Mouse (Mus musculus) midbrain, embryonic 11.5 days (tissue): Measurements from ENCODE around the gene Pan3. TPM values are rescaled to one million over a fixed set of nuclear protein-coding genes. Genes with fewer than 3 reads are reported as not detected.

ENCODE experiments used
- ATAC-seq: fragments of 200-750 bp; cut with Nextera tagmentation; 2 replicates; pipeline ENCODE4 v1.8.0; 2017; ENCODE audit warnings: moderate TSS enrichment, moderate library complexity; ENCODE audit not compliant: low FRiP score
- DNase-seq: peaks from one replicate; pipeline ENCODE4 v3.0.0; 2015; ENCODE audit warnings: low spot score; ENCODE audit errors: missing footprints
- H3K27ac ChIP-seq: fragments of 300-500 bp; sonication (generic); 2 replicates; pipeline ENCODE4 v1.5.1; 2014; ENCODE audit warnings: low read depth, low read length
- H3K27me3 ChIP-seq: fragments of 300-500 bp; sonication (generic); 2 replicates; pipeline ENCODE4 v1.6.1; 2014; ENCODE audit warnings: mild to moderate bottlenecking, low read length, moderate library complexity, mixed read lengths; ENCODE audit not compliant: control insufficient read depth, insufficient read depth
- H3K36me3 ChIP-seq: fragments of 300-500 bp; sonication (generic); 2 replicates; pipeline ENCODE4 v1.6.1; 2014; ENCODE audit warnings: mild to moderate bottlenecking, low read length, moderate library complexity, mixed read lengths; ENCODE audit not compliant: control insufficient read depth, insufficient read depth
- H3K4me1 ChIP-seq: fragments of 300-500 bp; sonication (generic); 2 replicates; pipeline ENCODE4 v1.6.1; 2014; ENCODE audit warnings: low read length; ENCODE audit not compliant: control insufficient read depth, insufficient read depth
- H3K4me2 ChIP-seq: fragments of 300-500 bp; sonication (generic); 2 replicates; pipeline ENCODE4 v1.6.1; 2014; ENCODE audit warnings: mild to moderate bottlenecking, moderate library complexity
- H3K4me3 ChIP-seq: fragments of 300-500 bp; sonication (generic); 2 replicates; pipeline ENCODE4 v1.5.1; 2014; ENCODE audit warnings: low read depth, low read length
- H3K9ac ChIP-seq: fragments of 300-500 bp; sonication (generic); 2 replicates; pipeline ENCODE4 v1.6.1; 2014; ENCODE audit warnings: low read length
- H3K9me3 ChIP-seq: fragments of 300-500 bp; sonication (generic); 2 replicates; pipeline ENCODE4 v1.6.1; 2016; ENCODE audit warnings: low read length; ENCODE audit not compliant: control insufficient read depth
- WGBS: fragments of 180-500 bp; shearing (Covaris S2); extraction: QIAGEN DNeasy Blood & Tissue Kit; methylation state at CpG from one replicate; pipeline ENCODE4 v1.1.7; 2014; 5-methylcytosine and 5-hydroxymethylcytosine counted together
- polyA plus RNA-seq: library from polyadenylated mRNA; unstranded; fragments of >200 nt; fragmentation: Nextera tagmentation; extraction: Ambion mirVana; gene quantifications from 2 replicates; pipeline ENCODE4 v1.2.1, GENCODE M21; 2014

The Pan3 gene
- polyA plus RNA-seq, 1 experiment from 2014 or later: 49.4 TPM

DNA sequence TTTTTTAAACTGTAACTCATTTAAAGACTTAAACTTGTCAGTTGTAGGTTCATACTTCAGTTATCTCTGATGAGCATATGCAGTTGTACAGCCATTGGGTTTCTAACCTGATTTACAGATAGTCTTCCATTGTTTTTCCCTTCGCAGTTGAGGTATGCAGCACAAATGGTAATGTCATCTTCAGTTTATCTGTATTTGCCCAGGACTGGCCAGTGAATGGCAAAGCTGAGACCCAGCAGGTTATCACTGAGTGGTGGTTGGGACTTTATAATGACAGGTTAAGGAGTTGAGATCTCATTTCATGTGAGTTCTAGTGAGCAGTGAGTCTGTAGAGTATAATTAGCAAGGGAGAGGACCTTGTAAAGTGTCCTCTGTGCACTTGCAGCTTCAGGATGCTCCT lies 12.0 kb downstream of the Pan3 start:
- no peak overlapping the region for H3K9ac ChIP-seq
- DNase-seq (no peak), ATAC-seq (no peak)
- no peaks in the 10 kb centered on the region for H3K9me3 ChIP-seq
- no peaks in the 10 kb centered on the region for H3K4me1 ChIP-seq
- H3K4me2 ChIP-seq: no peak overlapping the region
- WGBS: 93% methylated on average over 1 of the region's 1 CpGs
- H3K36me3 ChIP-seq: no peaks in the 10 kb centered on the region
- no peaks in the 10 kb centered on the region for H3K27me3 ChIP-seq
- no peak overlapping the region for H3K27ac ChIP-seq
- H3K4me3 ChIP-seq: no peak overlapping the region

GRCm38 (mm10) chr5:147442741-147443140 lies 12.8 kb downstream of the Pan3 start:
- Histone ChIP-seq H3K9me3 (no peaks in the 10 kb centered on the region), H3K9ac (no peak overlapping the region), H3K4me1 (no peaks in the 10 kb centered on the region), H3K27me3 (no peaks in the 10 kb centered on the region), H3K27ac (no peak overlapping the region), H3K4me3 (no peak overlapping the region), H3K36me3 (no peaks in the 10 kb centered on the region), H3K4me2 (no peak overlapping the region)
- 81% methylated on average over 4 of the region's 4 CpGs for WGBS
- DNase-seq (no peak), ATAC-seq (no peak)

- DNase-seq: no peak
- WGBS: 91% methylated on average over 6 of the region's 6 CpGs
Observed at GRCm38 (mm10) chr5:147444298-147444697, 14.3 kb downstream of the Pan3 start.

GRCm38 (mm10) chr5:147444757-147445156 lies 14.8 kb downstream of the Pan3 start:
- Histone ChIP-seq H3K4me1 (peaks cover 2% of the 10 kb centered on the region; the same call in 1 of the 2 replicates), H3K36me3 (no peaks in the 10 kb centered on the region), H3K9me3 (no peaks in the 10 kb centered on the region), H3K4me3 (no peak overlapping the region), H3K4me2 (no peak overlapping the region), H3K27me3 (no peaks in the 10 kb centered on the region), H3K9ac (no peak overlapping the region), H3K27ac (no peak overlapping the region)
- ATAC-seq: no peak
- WGBS: 91% methylated on average over 2 of the region's 2 CpGs
- no peak for DNase-seq

More at GRCm38 (mm10) chr5:147444298-147444697, 14.3 kb downstream of the Pan3 start:
- Histone ChIP-seq H3K9me3 (no peaks in the 10 kb centered on the region), H3K9ac (no peak overlapping the region), H3K27ac (no peak overlapping the region), H3K27me3 (no peaks in the 10 kb centered on the region), H3K4me3 (no peak overlapping the region), H3K4me1 (peaks cover 2% of the 10 kb centered on the region; the same call in 1 of the 2 replicates), H3K36me3 (no peaks in the 10 kb centered on the region), H3K4me2 (no peak overlapping the region)
- no peak for ATAC-seq

DNA sequence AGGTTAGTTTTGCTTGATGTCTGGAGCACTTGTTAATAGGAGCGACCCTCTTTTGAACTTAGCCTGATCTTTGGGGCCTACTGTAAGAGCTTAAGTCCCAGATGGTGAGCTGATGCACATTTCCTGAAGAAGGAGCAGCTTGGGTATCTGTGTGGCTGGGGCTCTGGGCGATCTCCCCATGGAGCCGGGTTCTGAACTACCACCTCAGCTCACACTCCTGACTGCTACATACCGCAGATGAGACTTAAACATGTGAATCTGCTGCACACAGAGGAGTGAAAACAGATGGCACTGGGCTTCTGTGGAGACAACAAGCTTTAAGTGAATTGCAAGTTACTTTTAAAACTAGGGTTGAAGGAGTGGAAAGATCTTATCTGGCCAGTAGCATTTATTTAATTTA lies 15.3 kb downstream of the Pan3 start:
- Histone ChIP-seq H3K9me3 (no peaks in the 10 kb centered on the region), H3K36me3 (no peaks in the 10 kb centered on the region), H3K4me3 (no peak overlapping the region), H3K4me1 (peaks cover 2% of the 10 kb centered on the region; the same call in 1 of the 2 replicates), H3K9ac (no peak overlapping the region), H3K27me3 (no peaks in the 10 kb centered on the region), H3K27ac (no peak overlapping the region), H3K4me2 (no peak overlapping the region)
- ATAC-seq (no peak), DNase-seq (no peak)
- 91% methylated on average over 4 of the region's 4 CpGs for WGBS

DNA sequence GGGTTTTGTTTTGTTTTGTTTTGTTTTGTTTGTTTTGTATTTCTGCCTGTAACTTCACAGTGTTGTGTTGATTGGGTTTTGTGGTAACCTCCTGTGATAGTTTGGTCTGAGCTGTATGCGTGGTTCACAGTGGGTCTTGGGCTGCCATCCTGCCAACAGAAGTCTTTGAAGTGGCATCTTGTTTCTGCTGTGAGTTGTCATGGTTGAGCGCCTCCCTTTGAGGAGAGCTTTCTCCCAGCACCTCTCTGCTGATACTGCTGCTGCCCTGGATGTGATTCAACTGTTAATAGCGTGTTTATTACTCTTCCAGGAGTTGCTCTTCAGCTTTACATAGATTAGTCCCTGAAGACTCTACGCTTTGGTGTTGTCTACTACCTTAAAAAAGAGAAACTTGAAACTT lies 18.6 kb downstream of the Pan3 start:
- Histone ChIP-seq H3K9me3 (no peaks in the 10 kb centered on the region), H3K27ac (no peak overlapping the region), H3K4me3 (no peak overlapping the region), H3K4me2 (no peak overlapping the region), H3K27me3 (no peaks in the 10 kb centered on the region), H3K9ac (no peak overlapping the region), H3K36me3 (no peaks in the 10 kb centered on the region), H3K4me1 (peaks cover 2% of the 10 kb centered on the region; the same call in 1 of the 2 replicates)
- 32% methylated on average over 4 of the region's 4 CpGs for WGBS
- DNase-seq (no peak), ATAC-seq (no peak)

GRCm38 (mm10) chr5:147448933-147449332 lies 19.0 kb downstream of the Pan3 start:
- 80% methylated on average over 4 of the region's 4 CpGs for WGBS
- Histone ChIP-seq H3K9me3 (no peaks in the 10 kb centered on the region), H3K4me2 (no peak overlapping the region), H3K4me1 (peaks cover 2% of the 10 kb centered on the region; the same call in 1 of the 2 replicates), H3K36me3 (no peaks in the 10 kb centered on the region), H3K9ac (no peak overlapping the region), H3K4me3 (no peak overlapping the region), H3K27ac (no peak overlapping the region), H3K27me3 (no peaks in the 10 kb centered on the region)
- ATAC-seq (no peak), DNase-seq (no peak)

- no peaks in the 10 kb centered on the region for H3K27me3 ChIP-seq
- H3K4me2 ChIP-seq: no peak overlapping the region
- ATAC-seq (no peak), DNase-seq (no peak)
- no peaks in the 10 kb centered on the region for H3K36me3 ChIP-seq
- H3K9me3 ChIP-seq: no peaks in the 10 kb centered on the region
- H3K27ac ChIP-seq: no peak overlapping the region
- no peak overlapping the region for H3K9ac ChIP-seq
- no peak overlapping the region for H3K4me3 ChIP-seq
- WGBS: 96% methylated on average over 4 of the region's 4 CpGs
- H3K4me1 ChIP-seq: no peaks in the 10 kb centered on the region
Observed at GRCm38 (mm10) chr5:147456491-147456890, 26.5 kb downstream of the Pan3 start.

DNA sequence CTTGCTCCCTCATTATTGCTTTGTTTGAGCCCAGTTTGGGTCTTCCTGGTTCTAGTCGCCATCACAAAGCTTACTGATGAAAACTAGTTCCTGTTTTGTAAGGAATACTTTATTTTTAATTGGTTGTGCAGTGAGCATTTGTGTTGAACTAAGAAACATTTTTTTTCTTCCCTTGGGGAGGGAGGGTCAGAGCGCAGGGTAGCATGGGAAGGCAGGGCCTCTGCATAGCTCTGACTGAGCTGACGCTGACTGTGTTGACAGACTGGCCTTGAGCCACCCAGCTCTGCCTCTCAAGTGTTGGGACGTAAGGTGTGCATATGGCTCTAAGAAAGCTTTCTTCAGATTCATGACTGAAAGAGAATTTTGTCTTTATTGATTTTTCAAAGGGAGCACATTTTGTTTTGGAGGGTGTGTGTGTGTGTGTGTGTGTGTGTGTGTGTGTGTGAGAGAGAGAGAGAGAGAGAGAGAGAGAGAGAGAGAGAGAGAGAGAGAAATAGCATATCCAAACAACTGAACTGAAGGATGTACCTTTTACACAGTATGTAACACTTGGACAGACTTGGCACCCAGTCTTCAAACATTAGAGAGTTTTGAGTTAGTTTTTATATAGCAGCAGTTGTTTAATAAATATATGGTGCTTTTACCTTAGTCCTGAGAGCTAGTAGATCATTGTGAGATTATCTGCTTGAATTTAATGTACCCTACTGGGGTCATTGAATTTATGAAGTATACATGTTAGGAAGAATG lies 30.0 kb downstream of the Pan3 start:
- no peaks in the 10 kb centered on the region for H3K4me1 ChIP-seq
- DNase-seq: no peak
- H3K4me3 ChIP-seq: no peak overlapping the region
- H3K9me3 ChIP-seq: no peaks in the 10 kb centered on the region
- ATAC-seq: no peak
- no peaks in the 10 kb centered on the region for H3K27me3 ChIP-seq
- no peak overlapping the region for H3K9ac ChIP-seq
- no peak overlapping the region for H3K4me2 ChIP-seq
- no peak overlapping the region for H3K27ac ChIP-seq
- 67% methylated on average over 4 of the region's 4 CpGs for WGBS
- H3K36me3 ChIP-seq: no peaks in the 10 kb centered on the region
